In the genomic region with DNA sequence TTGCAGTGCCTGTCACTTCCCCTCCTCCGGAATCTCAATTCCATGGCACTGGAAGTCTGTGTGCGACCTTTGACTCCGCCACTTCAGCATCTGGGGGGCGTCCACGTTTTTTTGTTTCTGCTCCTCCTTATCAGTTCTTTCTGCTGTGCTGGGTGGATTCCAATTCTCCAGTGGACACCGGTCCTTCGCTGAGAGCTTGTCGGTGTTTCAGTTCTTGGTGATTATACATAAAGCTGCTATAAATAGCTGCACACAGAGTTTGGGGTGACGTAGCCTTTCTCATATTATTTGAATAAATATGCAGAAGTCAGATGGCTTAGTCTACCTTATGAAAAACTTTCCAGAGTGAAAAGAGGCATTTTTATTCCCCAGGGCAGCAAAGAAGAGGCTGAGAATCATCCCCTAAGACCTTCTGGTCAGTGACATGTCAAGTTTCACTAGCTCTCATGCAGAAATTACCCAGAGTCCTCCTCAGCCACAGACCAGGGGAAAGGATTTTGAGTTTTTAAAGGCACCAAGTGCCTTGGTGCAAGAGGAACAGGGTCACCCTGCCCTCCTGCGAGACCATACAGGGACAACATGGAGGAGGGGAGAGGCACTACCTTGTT, we compare ENCODE assay signal across 1 mouse cellular context.
A peak's percentile ranks its signal among the peaks of the same experiment; 100 is the strongest.
TF ChIP-seq lines count a peak whose summit lies in the region.

No protein-coding gene starts in this region.

TF ChIP-seq in CH12.LX, 34 proteins besides CTCF, POLR2A, EP300 and RAD21 (continued from another document):
- TF ChIP-seq MAZ (IDR thresholded peaks at IDR 0.05; ENCODE audit: low read depth, low read length) (peak; percentile 75; the same call in 1 of the 2 replicates), NRF1 (IDR thresholded peaks at IDR 0.05; ENCODE audit: low read depth, low read length) (no peak), HCFC1 (IDR thresholded peaks at IDR 0.05; ENCODE audit: low read depth, low read length) (no peak; the same call in 1 of the 2 replicates), UBTF (IDR thresholded peaks at IDR 0.05; ENCODE audit: low read depth, low read length) (no peak), USF2 (conservative IDR thresholded peaks at IDR 0.05; ENCODE audit: low read depth, low read length) (no peak), MYC (IDR thresholded peaks at IDR 0.05; ENCODE audit: low read depth, low read length) (peak; percentile 72; the same call in 1 of the 2 replicates), MEF2A (IDR thresholded peaks at IDR 0.05; ENCODE audit: borderline replicate concordance, low read depth, low read length) (peak; percentile 99), MAFK (IDR thresholded peaks at IDR 0.05; ENCODE audit: insufficient replicate concordance, low read length) (peak; percentile 82), ZNF384 (IDR thresholded peaks at IDR 0.05; ENCODE audit: low read depth, low read length) (peak; percentile 77), BHLHE40 (IDR thresholded peaks at IDR 0.05; ENCODE audit: low read depth, low read length) (peak; percentile 75), ZKSCAN1 (IDR thresholded peaks at IDR 0.05; ENCODE audit: borderline replicate concordance, low read depth, low read length) (no peak), MAX (IDR thresholded peaks at IDR 0.05; ENCODE audit: low read length) (peak; percentile 56), PAX5 (IDR thresholded peaks at IDR 0.05; ENCODE audit: low read length) (no peak), IRF4 (IDR thresholded peaks at IDR 0.05; ENCODE audit: low read depth, low read length) (peak; percentile 92), ZC3H11A (IDR thresholded peaks at IDR 0.05; ENCODE audit: low read depth, low read length) (no peak), ETS1 (conservative IDR thresholded peaks at IDR 0.05; ENCODE audit: low read depth, low read length) (peak; percentile 95), POLR2AphosphoS2 (IDR thresholded peaks at IDR 0.05; ENCODE audit: low read depth, low read length) (peak; percentile 65; the same call in 1 of the 2 replicates), ELF1 (IDR thresholded peaks at IDR 0.05; ENCODE audit: low read depth, low read length) (no peak; the same call in 1 of the 2 replicates), RCOR1 (conservative IDR thresholded peaks at IDR 0.05; ENCODE audit: low read depth, low read length) (peak; percentile 58; the same call in 1 of the 2 replicates), E2F4 (IDR thresholded peaks at IDR 0.05; ENCODE audit: insufficient replicate concordance, low read depth, low read length) (peak; percentile 79; the same call in 1 of the 2 replicates), CHD1 (IDR thresholded peaks at IDR 0.05; ENCODE audit: low read depth, low read length) (peak; percentile 17; the same call in 1 of the 2 replicates), NELFE (IDR thresholded peaks at IDR 0.05; ENCODE audit: low read depth, low read length) (0 out of 2 replicates have a peak, but pooled peaks have one; percentile 53), JUN (IDR thresholded peaks at IDR 0.05; ENCODE audit: insufficient read depth, low read depth, low read length) (peak; percentile 96), TCF12 (IDR thresholded peaks at IDR 0.05; ENCODE audit: low read depth, low read length) (peak; percentile 87), TBP (conservative IDR thresholded peaks at IDR 0.05; ENCODE audit: low read depth, low read length) (peak; percentile 85), USF1 (IDR thresholded peaks at IDR 0.05; ENCODE audit: low read depth, low read length) (no peak), KAT2A (IDR thresholded peaks at IDR 0.05; ENCODE audit: insufficient replicate concordance, low read length) (peak; percentile 64; the same call in 1 of the 2 replicates), MXI1 (IDR thresholded peaks at IDR 0.05; ENCODE audit: low read depth, low read length) (peak; percentile 74; the same call in 1 of the 2 replicates), GABPA (IDR thresholded peaks at IDR 0.05; ENCODE audit: insufficient replicate concordance, low read depth, low read length) (no peak), SIN3A (IDR thresholded peaks at IDR 0.05; ENCODE audit: low read length) (peak; percentile 57), ZMIZ1 (IDR thresholded peaks at IDR 0.05; ENCODE audit: low read depth, low read length) (0 out of 2 replicates have a peak, but pooled peaks have one; percentile 13)
TF ChIP-seq in CH12.LX: peak in this region for 23.
